17 mouse cellular contexts compared by ENCODE assay signal in genomic region chr9:77620077-77620476, GRCm38 (mm10). TPM values are rescaled to one million over a fixed set of nuclear protein-coding genes. Genes with fewer than 3 reads are reported as not detected.
"Had no signal": no experiment of that assay in that cellular context is flagged by ENCODE, and none has a peak within 500 bp of the region (broad histone marks: within the 10 kb centered on the region; RNA-seq: fewer than 3 reads in every experiment).

No protein-coding gene starts in this region.

- H3K36me3 ChIP-seq: limb, embryonic 12.5 days; limb, embryonic 15.5 days; stomach, embryonic 15.5 days had no signal

- H3K9me3 ChIP-seq: limb, embryonic 15.5 days; stomach, embryonic 15.5 days had no signal

- H3K27ac ChIP-seq: limb, embryonic 12.5 days; limb, embryonic 15.5 days; liver, embryonic 14.5 days; macrophage; stomach, embryonic 15.5 days had no signal

- H3K4me3 ChIP-seq: limb, embryonic 12.5 days; limb, embryonic 15.5 days; stomach, embryonic 15.5 days had no signal

- H3K4me2 ChIP-seq: limb, embryonic 12.5 days; limb, embryonic 15.5 days; liver, embryonic 11.5 days; lung, embryonic 14.5 days; stomach, embryonic 15.5 days had no signal

- ATAC-seq: liver, postnatal 0 days; lung, postnatal 0 days had no signal

- H3K9ac ChIP-seq: limb, embryonic 12.5 days; limb, embryonic 15.5 days; liver, embryonic 14.5 days; liver, postnatal 0 days; lung, embryonic 14.5 days; stomach, embryonic 15.5 days had no signal

- H3K27me3 ChIP-seq: limb, embryonic 12.5 days; limb, embryonic 15.5 days; stomach, embryonic 15.5 days had no signal

- H3K4me1 ChIP-seq: limb, embryonic 12.5 days; limb, embryonic 15.5 days; stomach, embryonic 15.5 days had no signal

- DNase-seq: liver, postnatal 0 days; retina, postnatal 1 day; right cerebral cortex, postnatal 25 days; spleen, adult 18-20 months; thymus, postnatal 36 days had no signal

RNA-seq across cellular contexts. Expression of gene Klhl31, which starts 16.2 kb away (rescaled TPM):
- total RNA-seq: layer of hippocampus, adult 18-20 months; megakaryocyte, adult 5-6 weeks; neutrophil, adult 5-6 weeks had no signal
- polyA plus RNA-seq: macrophage; midbrain, embryonic 14.5 days had no signal
